Comparison of ENCODE assay signal across 7 mouse cellular contexts in the genomic region with DNA sequence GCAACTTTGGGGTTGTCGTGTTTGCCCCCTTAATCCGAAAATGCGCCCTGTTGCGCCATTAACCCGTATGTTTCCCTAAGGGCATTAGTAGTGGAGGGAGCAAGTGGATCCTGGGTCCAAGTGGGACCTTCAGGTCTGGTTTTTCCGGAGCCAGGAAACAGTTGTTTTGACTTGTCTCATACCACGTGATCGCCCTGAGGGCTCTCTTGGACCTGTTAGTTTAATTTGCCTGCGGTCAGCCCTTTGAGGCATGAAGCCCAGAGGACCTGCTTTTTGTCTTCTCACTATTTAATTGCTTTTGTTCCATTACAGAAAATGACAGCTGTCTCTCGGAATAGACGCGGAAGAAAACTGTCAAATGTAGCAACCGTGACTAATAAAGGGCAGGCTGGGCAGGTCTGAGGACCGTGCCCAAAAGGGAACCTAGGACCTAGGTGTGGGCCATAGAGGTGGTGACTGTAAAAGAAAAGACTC. TPM values are rescaled to one million over a fixed set of nuclear protein-coding genes. Genes with fewer than 3 reads are reported as not detected.
DNase-seq lines count a peak whose midpoint lies in the region; ATAC-seq and TF ChIP-seq lines count a peak whose summit lies in the region.

No protein-coding gene starts in this region.

- peak overlapping the region; percentile 90 for H3K9ac ChIP-seq in forebrain, embryonic 16.5 days (replicated peaks; ENCODE audit: low read depth, low read length)
- peak overlapping the region; percentile 42 for H3K9ac ChIP-seq in liver, embryonic 15.5 days

- peaks cover 17% of the 10 kb centered on the region for H3K79me3 ChIP-seq in C2C12 (ENCODE audit: low read depth)

- WGBS in forebrain, embryonic 16.5 days, result 3% methylated on average over 14 of the region's 14 CpGs
- 5% methylated on average over 14 of the region's 14 CpGs for WGBS in liver, embryonic 15.5 days (ENCODE audit: insufficient replicate concordance)

- peak overlapping the region; percentile 48; the same call in 1 of the 2 replicates for H3K27ac ChIP-seq in forebrain, embryonic 16.5 days (ENCODE audit: low read length)
- H3K27ac ChIP-seq in liver, embryonic 15.5 days (replicated peaks), result peak overlapping the region; percentile 54; the same call in 1 of the 2 replicates

- TF ChIP-seq CTCF in C2C12 (IDR thresholded peaks at IDR 0.05; ENCODE audit: control insufficient read depth, insufficient read depth, insufficient read length), result no peak

- peaks cover 14% of the 10 kb centered on the region for H3K4me1 ChIP-seq in forebrain, embryonic 16.5 days (replicated peaks; ENCODE audit: control insufficient read depth, insufficient read depth, low read length)
- H3K4me1 ChIP-seq in liver, embryonic 15.5 days (replicated peaks), result peaks cover 27% of the 10 kb centered on the region

- peak overlapping the region; percentile 92 for H3K4me2 ChIP-seq in forebrain, embryonic 16.5 days (ENCODE audit: low read length)
- H3K4me2 ChIP-seq in liver, embryonic 15.5 days, result peak overlapping the region; percentile 83

- H3K79me2 ChIP-seq in C2C12 (ENCODE audit: control insufficient read depth, insufficient read depth), result peaks cover 36% of the 10 kb centered on the region

- peaks cover 4% of the 10 kb centered on the region for H3K27me3 ChIP-seq in C2C12 (ENCODE audit: control insufficient read depth, insufficient read depth, insufficient read length)
- H3K27me3 ChIP-seq in forebrain, embryonic 16.5 days (replicated peaks; ENCODE audit: control insufficient read depth, insufficient read depth, low read length), result 0 out of 2 replicates have a peak, but pooled peaks cover 5% of the 10 kb centered on the region
- H3K27me3 ChIP-seq in liver, embryonic 15.5 days, result no peaks in the 10 kb centered on the region

- peaks cover 5% of the 10 kb centered on the region for H3K36me3 ChIP-seq in C2C12 (ENCODE audit: control insufficient read depth, insufficient read depth)
- H3K36me3 ChIP-seq in forebrain, embryonic 16.5 days (ENCODE audit: control insufficient read depth, insufficient read depth), result no peaks in the 10 kb centered on the region
- H3K36me3 ChIP-seq in liver, embryonic 15.5 days (replicated peaks), result no peaks in the 10 kb centered on the region

- peak overlapping the region; percentile 85 for H3K4me3 ChIP-seq in C2C12 (ENCODE audit: insufficient read depth, poor library complexity, severe bottlenecking)
- H3K4me3 ChIP-seq in forebrain, embryonic 16.5 days (replicated peaks; ENCODE audit: low read length), result peak overlapping the region; percentile 77
- peak overlapping the region; percentile 91 for H3K4me3 ChIP-seq in liver, embryonic 15.5 days (replicated peaks)

- no peak; the same call in 1 of the 2 replicates for ATAC-seq in forebrain, embryonic 16.5 days
- peak; percentile 8 for ATAC-seq in liver, embryonic 15.5 days (ENCODE audit: insufficient read depth)
- ATAC-seq in neutrophil, adult 5-6 weeks (ENCODE audit: extremely low read depth, insufficient number of reproducible peaks, low FRiP score, poor library complexity, severe bottlenecking), result peak; percentile 61

- peak overlapping the region; percentile 38 for H3ac ChIP-seq in C2C12 (ENCODE audit: control insufficient read depth, insufficient read length, low read depth)

- H3K9me3 ChIP-seq in forebrain, embryonic 16.5 days (ENCODE audit: control insufficient read depth, low read length), result no peaks in the 10 kb centered on the region
- no peaks in the 10 kb centered on the region for H3K9me3 ChIP-seq in liver, embryonic 15.5 days (replicated peaks)

- peak; percentile 69 for DNase-seq in ES-CJ7 (ENCODE audit: low read depth, low spot score)
- DNase-seq in frontal cortex, postnatal 25 days (ENCODE audit: low spot score in 2 of 2), result no peak
- no peak for DNase-seq in frontal cortex, postnatal 36 days (ENCODE audit: low spot score in 2 of 2)

TF ChIP-seq in C2C12, 6 proteins besides CTCF, POLR2A, EP300 and RAD21:
- peak; percentile 34 for TF ChIP-seq USF1 (IDR thresholded peaks at IDR 0.05; ENCODE audit: low read depth)
- TF ChIP-seq MYOD1 (IDR thresholded peaks at IDR 0.05; ENCODE audit: control insufficient read depth, insufficient read length, low read depth), result no peak
- no peak for TF ChIP-seq FOSL1 (IDR thresholded peaks at IDR 0.05; ENCODE audit: insufficient read depth, low read length, poor library complexity, severe bottlenecking)
- TF ChIP-seq MAX (IDR thresholded peaks at IDR 0.05), result peak; percentile 18
TF ChIP-seq in C2C12: peak in this region for 2.

RNA-seq across cellular contexts. Expression of gene Plekhm1, which starts 0.5 kb away (rescaled TPM):
- 7.1 TPM for polyA plus RNA-seq in C2C12 (2012; fragmentation: generic; extraction: Trizol)
- 10.3 and 11.3 TPM in 2 replicates for polyA plus RNA-seq in forebrain, embryonic 16.5 days (2015; fragmentation: Nextera tagmentation; extraction: Ambion mirVana)
- polyA plus RNA-seq in liver, embryonic 15.5 days (2015; fragmentation: Nextera tagmentation; extraction: Ambion mirVana), result 3.4 and 4.4 TPM in 2 replicates
- 28.5 and 29.7 TPM in 2 replicates for total RNA-seq in neutrophil, adult 5-6 weeks (2017)

RNA-seq across cellular contexts. Expression of gene Arhgap27, which starts 49.5 kb away (rescaled TPM):
- 0.19 TPM for polyA plus RNA-seq in C2C12 (2012; fragmentation: generic; extraction: Trizol)
- polyA plus RNA-seq in forebrain, embryonic 16.5 days (2015; fragmentation: Nextera tagmentation; extraction: Ambion mirVana), result 3.0 and 3.3 TPM in 2 replicates
- 2.7 and 3.0 TPM in 2 replicates for polyA plus RNA-seq in liver, embryonic 15.5 days (2015; fragmentation: Nextera tagmentation; extraction: Ambion mirVana)
- 59.8 and 81.4 TPM in 2 replicates for total RNA-seq in neutrophil, adult 5-6 weeks (2017)
